9 mouse cellular contexts compared by ENCODE assay signal in genomic region chr5:37147536-37147935, GRCm38 (mm10).
A peak's percentile ranks its signal among the peaks of the same experiment; 100 is the strongest.
DNase-seq lines count a peak whose midpoint lies in the region; ATAC-seq and TF ChIP-seq lines count a peak whose summit lies in the region.
"Had no signal": no experiment of that assay in that cellular context is flagged by ENCODE, and none has a peak within 500 bp of the region (broad histone marks: within the 10 kb centered on the region; RNA-seq: fewer than 3 reads in every experiment).

No protein-coding gene starts in this region.

- TF ChIP-seq EP300 in lung, postnatal 0 days (IDR thresholded peaks at IDR 0.05): no peak

- no peak for ATAC-seq in cerebellum, adult (ENCODE audit: insufficient number of reproducible peaks, low FRiP score, low TSS enrichment)
- ATAC-seq in neural tube, embryonic 15.5 days (ENCODE audit: low FRiP score): no peak
- ATAC-seq in lung, postnatal 0 days: no peak

- no peaks in the 10 kb centered on the region for H3K27me3 ChIP-seq in neural tube, embryonic 15.5 days (replicated peaks)
- no peaks in the 10 kb centered on the region for H3K27me3 ChIP-seq in lung, postnatal 0 days (replicated peaks; ENCODE audit: insufficient read depth, low read length)
- H3K27me3 ChIP-seq in small intestine, adult 2 months (ENCODE audit: control insufficient read depth, insufficient read depth, low read length): no peaks in the 10 kb centered on the region
- H3K27me3 ChIP-seq: hindbrain, embryonic 15.5 days had no signal

- TF ChIP-seq CTCF in lung, postnatal 0 days (IDR thresholded peaks at IDR 0.05): peak; percentile 78
- TF ChIP-seq CTCF in small intestine, adult 2 months (IDR thresholded peaks at IDR 0.05; ENCODE audit: extremely low read depth, insufficient read length, insufficient replicate concordance, low read depth, low read length): peak; percentile 93

- TF ChIP-seq POLR2A in small intestine, adult 2 months (IDR thresholded peaks at IDR 0.05; ENCODE audit: low read depth, low read length): no peak

- no peak overlapping the region for H3K9ac ChIP-seq in neural tube, embryonic 15.5 days (replicated peaks)
- no peak overlapping the region for H3K9ac ChIP-seq in lung, postnatal 0 days (replicated peaks; ENCODE audit: low read depth)
- H3K9ac ChIP-seq: hindbrain, embryonic 15.5 days had no signal

- peak; percentile 33 for DNase-seq in cerebellum, adult 11 months
- DNase-seq in neural tube, embryonic 10.5 days (ENCODE audit: extremely low spot score, low spot score): peak; percentile 27
- peak; percentile 59 for DNase-seq in cerebellum, adult 9-10 months
- DNase-seq in induced T-regulatory cell, adult 2 months (ENCODE audit: low read depth): peak; percentile 71
- peak; percentile 10 for DNase-seq in lung, postnatal 0 days (ENCODE audit: low spot score)

- H3K36me3 ChIP-seq in neural tube, embryonic 15.5 days: no peaks in the 10 kb centered on the region; the same call in 1 of the 2 replicates
- H3K36me3 ChIP-seq in lung, postnatal 0 days (ENCODE audit: insufficient read depth, low read length): no peaks in the 10 kb centered on the region
- no peaks in the 10 kb centered on the region for H3K36me3 ChIP-seq in small intestine, adult 2 months (ENCODE audit: control insufficient read depth, insufficient read depth, low read length)
- H3K36me3 ChIP-seq: hindbrain, embryonic 15.5 days had no signal

- H3K27ac ChIP-seq in neural tube, embryonic 15.5 days (replicated peaks): no peak overlapping the region
- no peak overlapping the region for H3K27ac ChIP-seq in lung, postnatal 0 days (ENCODE audit: low read length)
- H3K27ac ChIP-seq in small intestine, adult 2 months (ENCODE audit: insufficient read depth, low read depth, low read length): no peak overlapping the region
- H3K27ac ChIP-seq: hindbrain, embryonic 15.5 days had no signal

- 17% methylated on average over 4 of the region's 4 CpGs for WGBS in neural tube, embryonic 15.5 days
- WGBS in lung, postnatal 0 days: 12% methylated on average over 4 of the region's 4 CpGs
- 4% methylated on average over 4 of the region's 4 CpGs for WGBS in small intestine, adult 2 months

- no peak overlapping the region for H3K4me3 ChIP-seq in neural tube, embryonic 15.5 days (replicated peaks)
- H3K4me3 ChIP-seq in lung, postnatal 0 days (ENCODE audit: low read depth, low read length): no peak overlapping the region
- H3K4me3 ChIP-seq in small intestine, adult 2 months (ENCODE audit: low read depth, low read length): no peak overlapping the region
- H3K4me3 ChIP-seq: hindbrain, embryonic 15.5 days had no signal

- no peaks in the 10 kb centered on the region for H3K4me1 ChIP-seq in neural tube, embryonic 15.5 days
- no peaks in the 10 kb centered on the region for H3K4me1 ChIP-seq in lung, postnatal 0 days (ENCODE audit: insufficient read depth, low read depth, low read length)
- H3K4me1 ChIP-seq in small intestine, adult 2 months (ENCODE audit: control insufficient read depth, insufficient read depth, insufficient read length, low read length): peaks cover 6% of the 10 kb centered on the region
- H3K4me1 ChIP-seq: hindbrain, embryonic 15.5 days had no signal

- H3K9me3 ChIP-seq in neural tube, embryonic 15.5 days (replicated peaks): no peaks in the 10 kb centered on the region
- H3K9me3 ChIP-seq in lung, postnatal 0 days (ENCODE audit: low read length): no peaks in the 10 kb centered on the region
- H3K9me3 ChIP-seq: hindbrain, embryonic 15.5 days had no signal

- H3K4me2 ChIP-seq in neural tube, embryonic 15.5 days: no peak overlapping the region
- no peak overlapping the region for H3K4me2 ChIP-seq in lung, postnatal 0 days (replicated peaks; ENCODE audit: low read depth, low read length)
- H3K4me2 ChIP-seq: hindbrain, embryonic 15.5 days had no signal

Comparison
In these comparisons a context has a peak if more than half of its experiments do, and no peak if none do; other contexts are left out.
1. DNase-seq: peak in every context shown above with its lines; median percentile 71 in induced T-regulatory cell, adult 2 months; 59 in cerebellum, adult 9-10 months; 33 in cerebellum, adult 11 months; 27 in neural tube, embryonic 10.5 days; 10 in lung, postnatal 0 days.